Mouse (Mus musculus) kidney, postnatal 36 days (tissue): ENCODE results near the gene Fkbp4.
A peak's percentile ranks its signal among the peaks of the same experiment; 100 is the strongest.

ENCODE experiments used
- DNase-seq, 2 experiments: peaks; one replicate each; pipeline ENCODE4 v3.0.0; 2021 to 2022; ENCODE audit warnings: mixed read lengths in 2 of 2

Fkbp4 gene

DNA sequence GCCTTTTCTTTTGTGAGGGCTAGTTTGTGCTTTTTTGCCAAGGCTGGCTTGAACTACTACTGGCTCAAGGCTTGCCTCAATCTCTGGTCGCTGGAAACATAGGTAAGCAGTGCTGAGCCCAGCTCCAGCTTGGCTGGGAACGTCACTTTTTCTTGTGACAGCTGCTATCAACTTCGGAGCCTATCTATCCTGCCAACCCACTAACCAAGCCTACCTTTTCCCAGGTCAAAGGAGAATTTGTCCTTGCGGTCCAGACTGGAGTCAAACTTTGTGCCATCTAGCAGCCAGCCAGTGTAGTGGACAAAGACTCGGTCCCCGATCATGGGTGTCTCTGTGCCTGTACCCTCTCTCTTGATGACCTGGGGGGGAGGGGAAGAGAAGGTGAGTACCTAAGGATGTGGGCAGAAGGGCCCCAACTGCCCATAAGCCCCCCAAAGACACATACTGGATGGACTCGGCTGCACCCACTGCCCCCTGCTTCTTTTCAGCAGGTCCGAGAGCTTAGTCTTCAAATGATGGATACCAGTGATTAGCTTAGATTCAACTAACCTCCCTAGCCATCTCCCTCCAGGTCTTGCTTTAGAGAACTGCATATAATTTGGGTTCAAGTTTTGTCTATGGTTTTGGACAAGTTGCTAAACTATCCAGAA lies 2.0 kb downstream of the Fkbp4 start:
- no peak for DNase-seq

DNA sequence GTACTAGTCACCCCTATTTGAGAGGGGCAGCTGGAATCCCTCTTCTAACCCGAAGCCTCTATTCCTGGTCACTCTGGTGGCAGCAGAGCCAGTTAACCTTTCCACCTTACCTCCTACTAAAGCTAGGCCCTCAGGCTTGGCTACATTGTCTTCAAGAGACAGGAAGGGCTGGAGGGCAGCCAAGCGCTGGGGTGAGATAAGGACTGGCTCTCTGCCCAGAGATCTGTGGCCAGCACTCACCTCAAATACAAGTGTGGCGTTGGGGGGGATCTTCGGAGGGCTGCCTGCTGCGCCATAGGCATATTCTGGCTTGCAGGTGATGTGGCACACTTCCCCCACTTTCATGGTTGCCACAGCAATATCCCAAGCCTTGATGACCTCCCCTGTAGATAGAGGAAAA lies 3.0 kb downstream of the Fkbp4 start:
- DNase-seq, result peak; percentile 91 to 93

DNA sequence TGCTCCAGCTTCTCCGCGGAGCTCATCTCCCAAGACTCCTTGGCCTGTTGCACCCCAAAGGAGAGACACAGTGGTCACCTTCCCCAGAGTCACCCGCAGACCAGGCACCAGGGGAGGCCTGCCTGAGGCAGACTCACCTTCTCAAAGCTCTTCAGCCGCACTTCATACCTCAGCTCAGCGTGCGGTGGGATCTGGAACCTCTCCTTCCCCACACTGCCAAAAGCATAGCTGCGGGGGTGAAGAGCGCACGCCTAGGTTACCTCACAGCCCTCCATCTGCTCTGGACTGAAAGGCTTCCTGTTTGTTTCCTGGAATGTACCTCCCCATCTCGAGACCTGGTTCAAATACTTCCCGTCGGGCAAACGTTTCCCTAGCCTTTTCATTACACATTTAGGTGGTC lies 4.9 kb downstream of the Fkbp4 start:
- no peak for DNase-seq

DNA sequence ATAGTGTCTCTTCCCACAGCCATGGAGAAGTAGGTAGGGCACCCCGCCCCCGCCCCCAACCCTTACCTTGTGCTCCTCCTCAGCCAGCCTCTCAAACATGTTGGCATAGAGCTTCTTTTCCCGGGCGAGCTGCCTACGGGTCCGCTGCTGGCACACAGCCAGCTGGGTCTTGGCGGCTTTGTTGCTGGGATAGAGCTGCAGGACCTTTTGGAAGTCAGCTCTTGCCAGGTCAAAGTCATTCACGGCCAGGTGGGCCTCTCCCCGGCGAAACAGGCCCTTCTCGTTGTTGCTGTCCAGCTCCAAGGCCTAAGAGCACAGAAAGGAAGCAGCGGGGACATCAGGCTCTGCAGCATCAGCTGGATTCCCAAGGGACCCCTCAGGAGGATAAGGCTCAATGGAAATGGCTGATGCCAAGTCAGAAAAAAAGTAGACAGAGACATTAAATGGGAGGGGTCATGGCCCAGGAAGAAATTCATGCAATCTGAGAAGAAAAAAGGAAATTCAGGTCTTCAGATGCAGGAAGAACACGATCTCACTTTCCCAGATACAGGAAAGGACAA lies 6.0 kb downstream of the Fkbp4 start:
- peak in 1 of 2 experiments; percentile 39 for DNase-seq

DNA sequence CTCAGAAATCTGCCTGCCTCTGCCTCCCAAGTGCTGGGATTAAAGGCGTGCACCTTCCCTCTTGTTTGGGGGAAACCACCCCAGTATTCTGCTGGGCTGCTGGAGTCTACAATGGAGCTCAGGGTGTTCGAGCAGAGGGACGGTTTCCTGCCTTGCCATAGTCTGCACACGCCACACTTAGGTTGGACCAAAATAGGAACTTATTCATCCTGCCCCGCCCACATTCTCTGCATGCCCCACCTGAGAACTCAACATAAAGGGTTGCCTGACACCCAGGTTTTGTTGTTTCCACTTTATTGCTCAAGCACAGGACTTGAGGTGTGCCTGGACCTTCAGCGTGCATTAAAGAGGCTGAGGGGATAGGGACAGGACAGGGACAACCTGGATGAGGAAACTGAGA lies 8.7 kb downstream of the Fkbp4 start:
- no peak for DNase-seq

DNA sequence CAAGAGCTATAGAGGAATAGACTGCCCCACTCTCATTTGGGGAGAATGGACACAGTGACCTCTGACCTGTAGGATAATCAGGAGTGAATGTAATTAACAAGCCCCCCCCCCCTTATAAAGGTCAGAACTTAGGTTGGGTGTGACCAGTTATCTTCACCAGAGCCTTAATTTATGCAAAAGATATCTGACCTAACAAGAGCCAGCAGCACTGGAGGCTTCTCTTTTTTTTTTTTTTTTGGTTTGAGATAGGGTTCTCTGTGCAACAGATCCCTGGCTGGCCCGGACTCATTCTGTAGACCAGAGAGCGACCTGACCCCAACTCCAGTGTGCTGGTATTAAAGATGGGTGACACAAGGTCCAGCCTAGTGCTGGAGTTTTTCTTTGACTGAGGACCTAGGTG lies 9.2 kb downstream of the Fkbp4 start:
- no peak for DNase-seq

DNA sequence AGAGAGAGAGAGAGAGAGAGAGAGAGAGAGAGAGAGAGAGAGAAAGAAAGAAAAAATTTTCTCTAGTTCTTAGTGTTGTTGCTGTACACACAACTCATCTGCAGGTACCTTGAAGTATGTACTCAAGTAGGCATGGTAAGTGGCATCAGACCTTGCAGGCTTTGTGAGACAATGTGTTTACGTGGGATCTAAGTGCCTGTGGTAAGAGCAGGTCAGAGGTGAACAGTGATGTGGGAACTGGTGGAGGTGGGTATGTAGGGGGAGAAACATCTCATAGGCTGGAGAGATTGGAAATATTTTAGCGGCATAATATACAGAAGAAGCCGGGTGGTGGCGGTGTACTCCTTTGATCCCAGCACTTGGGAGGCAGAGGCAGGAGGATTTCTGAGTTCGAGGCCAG lies 10.9 kb downstream of the Fkbp4 start:
- no peak for DNase-seq

DNA sequence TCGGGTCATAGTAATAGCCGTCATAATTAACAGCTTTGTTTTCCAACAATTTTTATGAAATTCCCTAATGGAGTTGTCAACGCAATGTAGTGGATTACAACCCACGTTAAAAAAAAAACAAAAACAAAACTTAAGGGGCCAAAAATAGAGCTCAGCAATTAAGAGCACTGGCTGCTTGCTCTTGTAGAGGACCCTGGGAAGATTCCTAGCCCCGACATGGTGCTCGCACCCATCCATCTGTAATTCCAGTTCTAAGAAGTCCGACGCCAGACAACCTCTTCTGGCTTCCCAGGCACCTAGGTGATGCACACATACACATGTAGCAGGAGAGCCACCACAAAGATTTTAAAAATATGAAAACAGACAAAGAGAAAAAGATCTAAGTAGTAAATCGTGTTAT lies 13.4 kb downstream of the Fkbp4 start:
- DNase-seq, result no peak

DNA sequence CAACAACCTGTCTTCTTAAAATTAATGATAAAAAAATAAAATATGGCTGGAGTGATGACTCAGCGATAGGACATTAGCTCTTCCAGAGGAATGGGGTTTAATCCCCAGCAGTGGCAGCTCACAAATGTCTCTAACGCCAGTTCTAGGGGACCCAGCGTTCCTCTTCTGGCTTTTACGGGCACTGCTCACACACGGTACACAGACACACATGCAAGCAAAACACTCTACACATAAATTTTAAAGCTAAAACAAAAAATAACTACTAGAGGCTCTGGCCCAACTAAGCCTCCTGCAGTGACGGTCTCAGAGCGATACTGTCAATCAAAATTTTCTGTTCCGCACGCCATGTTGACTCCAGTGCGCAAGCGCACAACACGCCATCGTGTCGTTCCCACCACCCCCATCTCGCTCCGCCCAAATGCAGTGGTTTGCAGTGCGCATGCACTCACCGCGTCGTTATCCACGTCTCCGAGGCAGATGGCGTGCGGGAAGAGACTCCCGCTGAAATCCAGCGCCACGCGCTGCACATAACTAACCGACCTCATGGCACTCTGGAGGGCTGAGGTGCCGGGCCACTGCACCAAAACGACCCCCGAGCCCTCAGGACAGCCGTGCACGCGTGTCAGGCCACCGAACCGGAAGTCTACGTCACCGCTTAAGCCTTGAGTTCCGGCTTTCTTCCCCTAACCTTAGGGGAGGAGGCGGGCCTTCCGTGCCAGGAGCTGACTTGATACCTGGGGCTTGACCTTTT lies 14.0 kb downstream of the Fkbp4 start, which contains the start of gene Itfg2:
Itfg2 (minus strand) TSS at position 663 of the 751 bp plus-strand sequence.
- peak; percentile 96 to 97 for DNase-seq

DNA sequence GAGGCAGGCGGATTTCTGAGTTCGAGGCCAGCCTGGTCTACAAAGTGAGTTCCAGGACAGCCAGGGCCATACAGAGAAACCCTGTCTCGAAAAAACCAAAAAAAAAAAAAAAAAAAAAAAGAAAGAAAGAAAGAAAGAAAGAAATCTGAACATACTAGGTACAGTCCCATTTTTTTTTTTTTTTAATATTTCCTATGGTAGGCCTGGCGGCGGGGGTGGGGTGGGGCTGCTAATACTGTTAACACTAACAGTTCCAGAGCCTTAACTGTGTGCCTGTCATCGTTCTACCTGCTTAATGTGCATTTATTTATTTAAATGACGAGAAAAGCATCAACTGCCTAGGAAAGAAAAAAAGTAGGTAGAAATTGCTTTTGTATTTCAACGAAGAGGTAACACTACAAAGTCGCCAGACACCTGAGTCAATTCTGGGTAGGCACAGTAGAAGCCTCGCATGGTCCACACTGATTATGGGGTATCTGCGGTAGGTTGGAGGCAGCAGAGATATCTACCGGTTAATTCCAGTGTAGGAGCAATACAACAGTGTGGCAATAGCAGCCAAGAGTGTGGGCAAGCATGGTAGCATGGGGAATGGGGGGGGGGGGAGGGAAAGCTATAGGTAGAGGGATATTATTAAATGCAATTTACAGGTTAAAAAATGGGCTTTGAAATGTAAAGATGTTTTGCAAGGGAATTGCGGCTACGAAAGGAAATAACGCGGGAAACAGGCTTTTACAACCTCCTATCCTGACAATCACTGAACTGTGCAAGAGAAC lies 14.8 kb downstream of the Fkbp4 start:
- no peak for DNase-seq

DNA sequence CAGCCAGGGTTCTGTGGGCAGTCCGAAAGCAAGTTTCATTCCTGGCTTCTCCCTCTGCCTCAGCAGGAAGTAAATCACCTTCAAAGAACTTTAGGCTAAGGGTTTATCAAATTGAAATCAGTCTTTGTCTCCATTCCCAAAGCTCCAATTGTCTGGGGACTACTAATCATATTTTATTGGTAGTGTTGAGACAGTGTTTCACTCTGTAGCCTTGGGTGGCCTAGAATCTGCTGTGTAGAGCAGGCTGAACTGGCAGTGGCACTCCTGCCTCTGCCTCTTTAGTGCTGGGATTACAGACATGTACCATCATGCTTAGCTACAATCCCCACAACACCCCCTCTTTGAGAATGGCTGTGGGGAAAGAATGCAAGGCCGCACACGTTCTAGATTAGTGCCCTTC lies 17.0 kb downstream of the Fkbp4 start:
- no peak for DNase-seq

DNA sequence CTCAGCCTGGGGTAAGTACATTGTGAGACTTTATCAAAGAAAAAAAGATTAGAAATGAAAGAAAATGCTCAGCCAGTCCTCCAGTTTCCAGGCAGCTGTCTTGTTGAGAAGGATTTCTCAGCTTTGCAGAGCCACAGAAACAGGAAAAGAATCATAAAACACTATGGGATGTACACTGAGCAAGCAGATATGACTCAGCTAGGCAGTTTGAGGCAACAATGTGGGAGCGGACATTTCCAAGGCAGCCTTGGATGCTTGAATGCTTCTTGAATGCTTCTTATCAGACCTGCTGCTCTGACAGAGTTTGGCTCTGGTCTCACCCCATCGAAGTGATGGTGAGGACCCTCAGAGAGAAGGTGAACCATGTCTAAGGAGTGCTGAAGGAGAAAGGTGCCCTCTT lies 17.4 kb downstream of the Fkbp4 start:
- no peak for DNase-seq

DNA sequence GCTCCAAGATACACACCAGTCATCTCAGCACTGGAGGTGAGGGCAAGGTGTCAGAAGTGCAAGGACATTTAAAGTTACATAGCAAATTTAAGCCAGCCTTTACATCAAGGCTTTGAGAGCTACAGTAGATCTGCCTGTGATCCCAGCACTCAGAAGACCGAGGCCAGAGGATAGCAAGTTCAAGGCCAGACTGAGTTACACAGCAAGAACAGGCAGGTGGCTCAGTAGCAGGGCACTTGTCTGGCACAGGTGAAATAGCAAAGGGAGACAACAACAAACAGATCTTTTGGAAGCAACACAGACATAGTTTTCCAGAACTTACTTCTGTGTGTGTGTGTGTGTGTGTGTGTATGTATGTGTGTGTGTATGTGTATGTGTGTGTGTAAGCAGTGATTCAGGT lies 20.4 kb downstream of the Fkbp4 start:
- no peak for DNase-seq

DNA sequence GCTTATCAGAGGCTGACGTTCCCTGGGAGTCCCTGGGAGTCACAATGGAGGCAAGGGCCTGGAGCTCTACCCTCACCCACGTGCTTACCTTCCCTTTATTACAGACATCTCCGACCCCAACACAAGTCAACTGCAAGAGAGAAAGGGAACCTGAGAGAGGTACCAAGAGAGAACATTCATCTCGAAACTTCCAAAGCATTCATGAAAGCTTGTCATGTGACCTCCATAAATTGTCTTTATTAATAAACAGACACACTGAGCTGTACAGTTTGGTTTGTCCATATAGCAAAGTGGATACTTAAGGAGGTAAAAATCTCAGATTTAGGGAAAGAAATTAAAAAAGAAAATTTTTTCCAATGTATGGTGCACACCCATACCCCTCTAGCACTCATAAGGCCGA lies 22.3 kb downstream of the Fkbp4 start:
- DNase-seq, result no peak

DNA sequence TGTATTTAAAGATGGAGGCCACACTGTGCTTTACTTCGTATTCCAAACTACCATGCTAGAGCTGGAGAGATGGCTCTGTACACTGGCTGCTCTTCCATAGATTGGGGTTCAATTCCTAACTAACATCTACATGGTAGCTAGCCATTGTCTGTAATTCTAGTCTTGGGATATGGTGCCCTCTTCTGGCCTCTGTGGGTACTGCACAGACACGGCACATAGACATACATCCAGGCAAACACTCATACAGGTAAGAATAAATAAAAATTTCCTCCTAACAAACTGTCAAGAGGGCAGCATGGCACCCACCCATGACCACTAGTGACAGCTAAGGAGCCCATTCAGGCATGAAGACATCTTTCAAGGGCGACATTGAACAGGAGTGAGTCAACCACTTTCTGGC lies 27.4 kb downstream of the Fkbp4 start:
- peak; percentile 63 to 91 for DNase-seq

DNA sequence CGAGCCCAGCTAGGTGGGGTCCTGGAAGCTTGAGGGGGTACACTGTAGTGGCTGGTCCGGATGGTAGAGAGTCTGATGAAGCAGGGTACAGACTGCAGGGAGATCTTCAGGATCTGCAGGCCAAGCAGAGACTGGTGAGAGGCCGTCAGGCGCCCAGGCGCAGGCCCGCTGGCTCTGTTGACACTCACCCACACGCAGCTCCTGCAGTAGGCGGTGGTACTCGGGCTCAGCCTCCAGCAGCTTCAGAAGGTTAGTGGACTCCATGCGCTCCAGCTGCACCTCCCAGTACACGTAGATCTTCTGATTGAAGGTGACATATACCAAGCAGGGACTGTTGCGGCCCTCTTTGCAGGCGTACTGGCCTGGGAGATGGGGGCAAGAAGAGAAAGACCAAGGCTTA lies 28.2 kb downstream of the Fkbp4 start:
- DNase-seq, result no peak

DNA sequence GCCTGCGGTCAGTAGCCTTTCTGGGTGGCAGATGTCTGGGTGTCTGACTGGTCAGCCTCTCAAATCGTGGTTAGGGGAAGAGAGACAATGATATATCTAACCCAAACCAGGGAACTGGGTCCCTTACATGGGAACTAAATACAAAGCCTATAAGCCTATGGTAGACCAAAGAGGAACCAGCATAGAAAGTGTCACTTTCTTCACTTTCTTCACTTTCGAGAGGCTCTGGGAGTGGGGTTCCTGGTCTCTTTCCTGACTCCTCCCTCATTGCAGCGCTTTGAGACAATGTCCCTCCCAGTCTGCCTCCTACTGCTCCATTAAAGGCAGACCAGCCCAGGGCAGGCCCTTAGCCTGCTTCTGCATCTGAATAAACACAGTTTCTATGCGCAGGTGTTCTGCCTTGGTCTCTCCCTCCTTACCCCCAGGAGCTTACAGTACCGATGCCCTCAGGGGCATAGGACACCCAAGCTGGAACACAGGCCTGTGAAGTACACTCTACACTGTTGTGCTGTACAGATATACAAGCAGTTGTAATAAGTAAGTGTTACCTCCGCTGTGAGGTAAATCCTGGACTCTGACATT lies 29.8 kb downstream of the Fkbp4 start:
- peak; percentile 34 to 35 for DNase-seq

DNA sequence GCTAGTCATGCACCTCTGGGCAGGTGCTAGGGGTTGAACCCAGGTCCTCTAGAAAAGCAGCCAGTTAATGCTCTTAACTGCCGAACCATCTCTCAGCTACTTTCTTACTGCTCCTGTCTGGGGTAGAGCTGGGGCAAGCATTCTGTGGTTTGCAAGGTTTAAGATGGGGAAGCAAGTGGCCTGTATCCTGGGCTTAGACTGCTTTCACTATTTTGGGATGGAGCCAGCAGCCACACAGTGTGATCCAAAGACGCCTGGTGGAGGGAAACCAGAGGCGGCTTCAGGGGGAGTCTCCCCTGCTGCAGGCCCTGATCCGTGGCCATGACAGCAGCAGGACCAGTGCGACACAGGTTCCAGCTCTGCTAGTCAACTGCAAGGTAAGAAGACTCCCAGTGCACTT lies 33.8 kb downstream of the Fkbp4 start:
- no peak for DNase-seq

DNA sequence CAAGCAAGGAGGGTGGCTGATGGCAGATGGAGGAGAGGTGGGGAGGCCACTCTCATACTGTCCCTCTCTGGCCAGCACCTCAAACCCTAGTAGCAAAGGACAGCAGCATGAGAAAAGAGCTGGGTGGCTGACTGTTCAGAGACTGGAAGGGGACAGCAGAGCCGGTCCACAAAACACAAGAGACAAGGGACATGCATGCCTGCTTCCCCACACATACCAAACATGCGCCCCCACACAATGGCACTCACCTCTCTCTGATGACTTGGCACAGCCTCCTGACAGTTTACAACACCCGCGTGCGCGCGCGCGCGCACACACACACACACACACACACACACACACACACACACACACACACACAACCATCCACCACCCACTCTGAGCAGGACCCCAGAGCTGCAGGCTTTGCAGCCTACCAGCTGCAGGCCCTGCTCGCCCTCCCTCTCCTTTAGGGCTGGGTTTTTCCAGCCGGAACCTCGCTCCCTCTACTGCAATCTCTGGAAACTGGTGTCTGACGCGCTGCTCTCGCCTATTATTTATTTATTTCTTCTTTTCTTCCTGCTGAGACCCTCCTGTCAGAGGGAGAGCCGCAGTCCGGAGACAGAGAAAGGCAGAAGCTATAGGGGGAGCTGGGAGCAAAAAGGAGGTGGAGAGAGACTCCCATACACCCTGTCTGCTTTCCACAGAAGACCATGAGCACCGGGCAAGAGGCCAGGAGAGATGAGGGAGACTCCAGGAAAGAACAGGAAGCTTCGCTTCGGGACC lies 38.9 kb downstream of the Fkbp4 start:
- peak; percentile 37 to 65 for DNase-seq

DNA sequence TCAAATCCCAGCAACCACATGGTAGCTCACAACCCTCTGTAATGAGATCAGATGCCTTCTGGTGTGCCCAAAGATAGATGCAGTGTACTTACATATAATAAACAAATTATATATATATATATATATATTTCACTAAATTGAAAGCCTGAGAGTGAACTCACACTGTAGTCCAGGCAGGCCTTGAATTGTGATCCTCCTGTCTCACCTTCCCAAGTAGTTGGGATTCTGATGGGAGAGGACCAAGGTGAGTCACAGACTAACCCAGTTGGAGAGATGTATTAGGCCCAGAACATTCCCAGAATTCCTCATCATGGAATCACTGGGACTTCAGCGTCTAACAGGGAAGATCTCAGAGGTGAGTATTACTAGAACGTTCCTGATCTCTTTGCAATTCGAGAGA lies 39.5 kb downstream of the Fkbp4 start, which contains the start of gene Nrip2:
Nrip2 (plus strand) TSS at position 301 of the 400 bp plus-strand sequence.
- no peak for DNase-seq

DNA sequence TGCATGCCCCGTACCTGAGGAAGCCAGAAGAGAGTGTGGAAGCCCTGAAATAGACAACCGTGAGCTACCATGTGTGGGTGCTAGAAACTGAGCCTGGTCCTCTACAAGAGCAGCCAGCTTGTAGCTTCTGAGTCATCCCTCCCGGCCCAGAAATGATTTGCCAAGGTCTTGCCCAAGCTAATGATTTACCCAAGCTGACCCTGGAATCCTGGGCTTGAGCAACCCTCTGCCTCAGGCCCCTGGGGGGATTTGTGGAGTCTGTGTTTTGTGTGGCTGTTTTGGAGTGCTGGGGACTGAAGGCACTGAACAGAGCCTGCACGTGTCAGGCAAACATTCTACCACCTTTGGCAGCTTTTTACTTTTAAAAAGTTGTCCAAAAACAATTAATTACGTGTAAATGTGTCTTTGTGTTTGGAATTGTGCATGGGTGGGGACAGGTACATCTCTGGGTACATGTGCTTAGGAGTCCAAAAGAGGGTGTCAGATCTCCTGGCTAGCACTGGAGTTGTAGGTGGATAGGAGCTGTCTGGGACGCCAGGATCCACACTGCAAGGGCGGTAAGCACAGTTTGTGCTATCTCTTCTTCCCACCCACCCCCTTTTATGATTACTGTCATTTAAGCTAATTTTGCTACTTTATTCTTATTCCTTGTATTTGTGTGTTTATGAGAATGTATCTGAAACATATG lies 40.8 kb downstream of the Fkbp4 start:
- DNase-seq, result peak; percentile 77 to 83

DNA sequence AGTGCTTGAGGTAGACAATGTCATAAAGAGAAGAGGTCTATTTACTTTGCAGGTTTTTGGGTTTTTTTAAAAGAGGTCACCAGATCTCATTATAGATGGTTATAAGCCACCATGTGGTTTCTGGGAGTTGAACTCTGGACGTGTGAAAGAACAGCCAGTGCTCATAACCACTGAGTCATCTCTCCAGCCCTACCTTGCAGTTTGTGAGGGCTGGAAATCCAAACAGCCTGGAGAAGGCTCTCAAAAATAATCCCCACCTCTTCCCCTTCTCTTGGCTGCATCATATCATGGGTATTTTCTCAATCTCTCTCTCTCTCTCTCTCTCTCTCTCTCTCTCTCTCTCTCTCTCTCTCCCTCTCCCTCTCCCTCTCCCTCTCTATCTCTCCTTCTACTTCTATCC lies 47.8 kb downstream of the Fkbp4 start:
- no peak for DNase-seq
